Mouse (Mus musculus): Measurements from ENCODE around the gene Olfr923.
"Not testable (repeated sequence)": the region's sequence is repeated elsewhere in the genome, so short reads cannot be mapped to it uniquely, and the experiment has no call there.

Olfr923 gene

GRCm38 (mm10) chr9:38826245-38826644 is at the start of gene Olfr923:
Olfr923 (plus strand) TSS chr9:38826545.
- DNase-seq, result no peak

- DNase-seq, result no peak
Observed at GRCm38 (mm10) chr9:38792689-38793088, 33.7 kb upstream of the Olfr923 start.

- DNase-seq, result no peak
Observed at GRCm38 (mm10) chr9:38805696-38806095, 20.6 kb upstream of the Olfr923 start.

- DNase-seq, result no peak
Observed at GRCm38 (mm10) chr9:38814314-38814713, 12.0 kb upstream of the Olfr923 start, which contains the start of gene Olfr922. Olfr922 (plus strand) TSS chr9:38814614.

- no peak for DNase-seq
Observed at GRCm38 (mm10) chr9:38815458-38815986, 10.8 kb upstream of the Olfr923 start.

GRCm38 (mm10) chr9:38833027-38833426 is 6.7 kb downstream of the Olfr923 start:
- DNase-seq, result no peak

GRCm38 (mm10) chr9:38844149-38844548 is 17.8 kb downstream of the Olfr923 start, which contains the start of gene Olfr924:
Olfr924 (plus strand) TSS chr9:38844449.
- no peak for DNase-seq

- no peak for DNase-seq
Observed at GRCm38 (mm10) chr9:38854760-38855159, 28.4 kb downstream of the Olfr923 start, which contains the start of gene Olfr26. Olfr26 (plus strand) TSS chr9:38855060.

- not testable (repeated sequence) for DNase-seq
Observed at GRCm38 (mm10) chr9:38874880-38875279, 48.5 kb downstream of the Olfr923 start.

- DNase-seq, result no peak
Observed at GRCm38 (mm10) chr9:38876826-38877225, 50.5 kb downstream of the Olfr923 start, which contains the start of gene Olfr926. Olfr926 (plus strand) TSS chr9:38877126.
